Mouse (Mus musculus): Measurements from ENCODE around the gene Pcgf2.

GRCm38 (mm10) chr11:97714784-97715760, 14.8 kb upstream of the Pcgf2 start:
- TF ChIP-seq CTCF (conservative IDR thresholded peaks at IDR 0.05 in 1 of 2, IDR thresholded peaks at IDR 0.05 in 1 of 2; ENCODE audit: low read depth in 2 of 2, low read length in 2 of 2) (no peak), POLR2A (IDR thresholded peaks at IDR 0.05; ENCODE audit: low read depth, low read length) (0 out of 2 replicates have a peak, but pooled peaks have one; percentile 19), RAD21 (IDR thresholded peaks at IDR 0.05; ENCODE audit: low read depth, low read length) (no peak), EP300 (IDR thresholded peaks at IDR 0.05; ENCODE audit: low read length) (peak; percentile 80), E2F4 (IDR thresholded peaks at IDR 0.05; ENCODE audit: insufficient replicate concordance, low read depth, low read length) (no peak), BHLHE40 (IDR thresholded peaks at IDR 0.05; ENCODE audit: low read depth, low read length) (peak; percentile 35; the same call in 1 of the 2 replicates), TCF12 (IDR thresholded peaks at IDR 0.05; ENCODE audit: low read depth, low read length) (no peak), ELF1 (IDR thresholded peaks at IDR 0.05; ENCODE audit: low read depth, low read length) (no peak), ZKSCAN1 (IDR thresholded peaks at IDR 0.05; ENCODE audit: borderline replicate concordance, low read depth, low read length) (no peak)

Measured in CH12.LX (cell line).